Mouse (Mus musculus) heart, postnatal 0 days (tissue): ENCODE results near the gene Sla2.

Source experiments
- CTCF ChIP-seq: IDR thresholded peaks from 2 replicates; pipeline ENCODE4 v1.5.1; 2016; ENCODE audit warnings: antibody characterized with exemption, control low read depth, low read depth
- EP300 ChIP-seq: IDR thresholded peaks from 2 replicates; pipeline ENCODE4 v1.6.1; 2016; ENCODE audit warnings: antibody characterized with exemption, low read depth

DNA sequence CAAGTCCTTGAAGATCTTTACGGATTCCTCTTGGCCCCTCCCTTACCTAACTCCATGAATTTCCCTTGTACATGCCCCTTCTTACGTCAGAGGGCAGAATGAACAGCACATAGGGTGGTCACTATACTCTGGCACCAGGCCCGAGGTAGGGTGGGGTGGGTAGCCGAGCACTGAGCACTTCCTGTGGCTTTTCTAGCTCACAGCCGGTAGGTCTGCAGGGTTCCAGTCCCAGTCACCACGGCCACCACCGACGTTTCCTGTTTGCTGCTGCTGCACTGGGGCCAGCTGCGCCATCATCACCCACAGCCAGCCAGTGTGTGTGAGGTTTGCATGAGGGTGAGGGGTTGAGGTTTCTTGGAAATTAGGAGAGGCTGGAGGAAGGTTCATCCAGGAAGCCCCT is 9.3 kb downstream of the Sla2 start:
- TF ChIP-seq CTCF (no peak), EP300 (no peak)
